Mouse (Mus musculus): ENCODE measurements at regions not wholly inside any gene's neighbourhood (a gene's known extent, or its start where the extent isn't known, plus 50 kb on each side); places are given as distances from the start of the nearest gene placed in this dataset.
A peak's percentile ranks its signal among the peaks of the same experiment; 100 is the strongest.

GRCm38 (mm10) chr3:33918785-33919184 is 74.7 kb upstream of the Ccdc39 start:
- Histone ChIP-seq H3K4me3 (no peak overlapping the region), H3K9me3 (replicated peaks) (no peaks in the 10 kb centered on the region), H3K27ac (no peak overlapping the region), H3K27me3 (replicated peaks) (no peaks in the 10 kb centered on the region), H3K36me3 (no peaks in the 10 kb centered on the region), H3K4me2 (no peak overlapping the region), H3K9ac (no peak overlapping the region), H3K4me1 (peaks cover 3% of the 10 kb centered on the region; the same call in 1 of the 2 replicates)
- no peak for ATAC-seq
- WGBS (ENCODE audit: insufficient replicate concordance), result 9% methylated on average over 10 of the region's 10 CpGs

- no peaks in the 10 kb centered on the region for H3K4me1 ChIP-seq
- H3K9ac ChIP-seq, result no peak overlapping the region
- H3K9me3 ChIP-seq (replicated peaks), result no peaks in the 10 kb centered on the region; the same call in 1 of the 2 replicates
- H3K27ac ChIP-seq, result no peak overlapping the region
- H3K4me3 ChIP-seq, result no peak overlapping the region
- ATAC-seq, result no peak
- no peaks in the 10 kb centered on the region for H3K36me3 ChIP-seq
- H3K4me2 ChIP-seq, result no peak overlapping the region
- 69% methylated on average over 4 of the region's 4 CpGs for whole genome bisulfite sequencing (ENCODE audit: insufficient replicate concordance)
- no peaks in the 10 kb centered on the region for H3K27me3 ChIP-seq (replicated peaks)
Observed at GRCm38 (mm10) chr3:33925072-33925471, 81.0 kb upstream of the Ccdc39 start.

- Histone ChIP-seq H3K4me2 (no peak overlapping the region), H3K9me3 (replicated peaks) (no peaks in the 10 kb centered on the region), H3K9ac (no peak overlapping the region), H3K36me3 (no peaks in the 10 kb centered on the region), H3K27me3 (replicated peaks) (peaks cover 8% of the 10 kb centered on the region), H3K4me3 (no peak overlapping the region), H3K4me1 (peaks cover 5% of the 10 kb centered on the region), H3K27ac (no peak overlapping the region)
- 6% methylated on average over 6 of the region's 6 CpGs for WGBS (ENCODE audit: insufficient replicate concordance)
- ATAC-seq, result no peak
Observed at GRCm38 (mm10) chr3:33955064-33955463, 64.7 kb upstream of the Fxr1 start.

- Histone ChIP-seq H3K27me3 (replicated peaks) (peaks cover 8% of the 10 kb centered on the region), H3K36me3 (no peaks in the 10 kb centered on the region), H3K4me1 (peaks cover 5% of the 10 kb centered on the region), H3K27ac (no peak overlapping the region), H3K4me2 (peak overlapping the region; percentile 40), H3K9ac (no peak overlapping the region), H3K9me3 (replicated peaks) (no peaks in the 10 kb centered on the region), H3K4me3 (no peak overlapping the region)
- WGBS (ENCODE audit: insufficient replicate concordance), result 3% methylated on average over 19 of the region's 19 CpGs
- ATAC-seq, result peak; percentile 73
Observed at GRCm38 (mm10) chr3:33955854-33956624, 63.7 kb upstream of the Fxr1 start.

DNA sequence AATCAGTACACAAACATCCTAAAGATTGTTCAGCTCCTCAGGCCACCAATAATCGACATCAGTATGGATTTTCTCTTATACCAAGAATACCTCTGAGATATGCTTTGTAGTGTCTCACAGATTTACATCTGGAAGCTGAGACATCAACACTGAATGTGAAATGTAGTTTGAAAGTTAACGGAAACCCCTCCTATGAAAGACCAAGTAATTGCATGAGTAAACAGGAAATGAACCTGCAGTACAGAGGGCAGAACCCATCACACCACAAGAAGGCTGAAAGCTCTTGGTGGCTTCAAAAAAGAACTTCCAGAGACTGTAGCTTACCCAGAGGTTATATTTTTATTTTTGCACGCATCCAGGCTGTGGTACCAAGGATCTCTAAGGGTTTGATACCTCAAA is 63.1 kb upstream of the Fxr1 start:
- H3K4me3 ChIP-seq, result no peak overlapping the region
- H3K9me3 ChIP-seq (replicated peaks), result no peaks in the 10 kb centered on the region
- H3K9ac ChIP-seq, result no peak overlapping the region

GRCm38 (mm10) chr3:33957676-33958075 is 62.1 kb upstream of the Fxr1 start:
- Histone ChIP-seq H3K9ac (no peak overlapping the region), H3K4me3 (no peak overlapping the region), H3K36me3 (no peaks in the 10 kb centered on the region), H3K9me3 (replicated peaks) (no peaks in the 10 kb centered on the region), H3K27ac (no peak overlapping the region), H3K4me1 (peaks cover 5% of the 10 kb centered on the region), H3K4me2 (no peak overlapping the region), H3K27me3 (replicated peaks) (peaks cover 8% of the 10 kb centered on the region)
- 56% methylated on average over 10 of the region's 10 CpGs for WGBS (ENCODE audit: insufficient replicate concordance)
- ATAC-seq, result no peak

More for the DNA sequence above, 63.1 kb upstream of the Fxr1 start:
- WGBS (ENCODE audit: insufficient replicate concordance), result 34% methylated on average over 3 of the region's 3 CpGs
- H3K4me1 ChIP-seq, result peaks cover 5% of the 10 kb centered on the region
- H3K27me3 ChIP-seq (replicated peaks), result peaks cover 8% of the 10 kb centered on the region
- ATAC-seq, result no peak
- H3K36me3 ChIP-seq, result no peaks in the 10 kb centered on the region
- no peak overlapping the region for H3K4me2 ChIP-seq
- no peak overlapping the region for H3K27ac ChIP-seq

GRCm38 (mm10) chr3:33958216-33958615 is 61.5 kb upstream of the Fxr1 start:
- peaks cover 5% of the 10 kb centered on the region for H3K4me1 ChIP-seq

DNA sequence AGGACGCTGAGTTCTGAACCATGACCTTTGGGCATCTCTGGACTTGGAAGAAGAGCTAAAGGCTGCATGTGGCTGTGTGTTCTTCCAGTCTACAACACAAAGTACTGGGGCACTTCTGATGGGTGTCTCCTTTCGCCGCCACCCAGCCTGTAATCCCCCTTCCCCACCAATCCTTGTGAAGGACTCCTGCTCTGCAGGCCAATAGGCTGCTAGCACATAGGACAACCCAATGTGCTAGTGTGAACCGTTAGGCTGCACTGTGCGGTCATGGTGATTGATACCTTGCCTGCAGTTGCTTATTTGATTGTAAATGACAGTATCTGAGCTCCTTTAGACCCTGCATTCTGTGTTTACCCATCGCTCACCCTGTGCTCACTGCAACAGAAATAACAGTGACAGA is 59.5 kb upstream of the Fxr1 start:
- Histone ChIP-seq H3K27me3 (replicated peaks) (peaks cover 8% of the 10 kb centered on the region), H3K36me3 (no peaks in the 10 kb centered on the region), H3K4me1 (peaks cover 5% of the 10 kb centered on the region), H3K4me2 (no peak overlapping the region), H3K9ac (no peak overlapping the region), H3K27ac (no peak overlapping the region), H3K4me3 (no peak overlapping the region), H3K9me3 (replicated peaks) (no peaks in the 10 kb centered on the region)
- no peak for ATAC-seq
- WGBS (ENCODE audit: insufficient replicate concordance), result 53% methylated on average over 6 of the region's 6 CpGs

More at GRCm38 (mm10) chr3:33958216-33958615, 61.5 kb upstream of the Fxr1 start:
- Histone ChIP-seq H3K36me3 (no peaks in the 10 kb centered on the region), H3K4me3 (no peak overlapping the region), H3K9ac (no peak overlapping the region), H3K27me3 (replicated peaks) (peaks cover 8% of the 10 kb centered on the region), H3K9me3 (replicated peaks) (no peaks in the 10 kb centered on the region), H3K27ac (no peak overlapping the region), H3K4me2 (no peak overlapping the region)
- WGBS (ENCODE audit: insufficient replicate concordance), result 72% methylated on average over 4 of the region's 4 CpGs
- ATAC-seq, result no peak

DNA sequence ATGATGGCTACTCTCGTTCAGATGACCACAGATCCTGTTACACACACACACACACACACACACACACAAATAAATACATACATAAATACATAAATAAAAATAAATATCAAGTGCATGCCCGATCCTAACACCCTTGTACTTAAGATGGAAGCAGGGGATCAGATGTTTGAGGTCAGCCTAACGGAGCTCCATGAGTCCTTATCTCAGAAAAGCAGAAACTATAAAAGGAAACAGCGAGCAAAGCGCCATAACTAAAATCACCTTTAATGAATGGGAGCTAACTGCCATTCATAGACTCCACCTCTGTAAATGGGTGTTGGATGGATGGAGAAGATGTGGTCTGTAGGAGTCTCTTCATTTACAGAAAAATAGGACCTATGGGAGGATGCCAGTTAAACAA is 56.8 kb upstream of the Fxr1 start:
- no peak for ATAC-seq
- Histone ChIP-seq H3K4me3 (no peak overlapping the region), H3K4me2 (no peak overlapping the region), H3K4me1 (no peaks in the 10 kb centered on the region), H3K27me3 (replicated peaks) (no peaks in the 10 kb centered on the region), H3K9me3 (replicated peaks) (no peaks in the 10 kb centered on the region), H3K27ac (no peak overlapping the region), H3K9ac (no peak overlapping the region), H3K36me3 (no peaks in the 10 kb centered on the region)
- WGBS (ENCODE audit: insufficient replicate concordance), result 27% methylated on average over 5 of the region's 5 CpGs

- 62% methylated on average over 8 of the region's 8 CpGs for WGBS (ENCODE audit: insufficient replicate concordance)
- H3K27me3 ChIP-seq (replicated peaks), result no peaks in the 10 kb centered on the region
- no peaks in the 10 kb centered on the region for H3K4me1 ChIP-seq
- H3K9me3 ChIP-seq (replicated peaks), result no peaks in the 10 kb centered on the region
- no peak overlapping the region for H3K27ac ChIP-seq
- no peak overlapping the region for H3K9ac ChIP-seq
- H3K36me3 ChIP-seq, result no peaks in the 10 kb centered on the region
- no peak overlapping the region for H3K4me2 ChIP-seq
- ATAC-seq, result no peak
- no peak overlapping the region for H3K4me3 ChIP-seq
Observed at GRCm38 (mm10) chr3:33967184-33967583, 52.6 kb upstream of the Fxr1 start.
